Mouse (Mus musculus) ES-Bruce4 (cell line): ENCODE measurements around the gene Wdtc1.

ENCODE experiments used
- CTCF ChIP-seq: IDR thresholded peaks from one replicate; pipeline ENCODE4 v1.8.1; 2011; ENCODE audit warnings: low read depth, low read length
- POLR2A ChIP-seq: IDR thresholded peaks from one replicate; pipeline ENCODE4 v1.8.1; 2011; ENCODE audit warnings: low read length; ENCODE audit not compliant: insufficient read depth

GRCm38 (mm10) chr4:133340217-133340616 is 13.1 kb downstream of the Wdtc1 start:
- TF ChIP-seq CTCF (no peak), POLR2A (no peak)
